Mouse (Mus musculus): ENCODE measurements around the gene Hecw2.

- peak; percentile 46 for TF ChIP-seq CTCF (conservative IDR thresholded peaks at IDR 0.05; ENCODE audit: low read length)
- no peak for TF ChIP-seq POU5F1 (IDR thresholded peaks at IDR 0.05; ENCODE audit: borderline replicate concordance, low read length)
- TF ChIP-seq NANOG (IDR thresholded peaks at IDR 0.05; ENCODE audit: borderline replicate concordance, low read length), result no peak
These were observed 267.4 kb downstream of the Hecw2 start for GRCm38 (mm10) chr1:53927605-53928004.
